Mouse (Mus musculus): ENCODE measurements around the gene Tnfrsf12a.
A peak's percentile ranks its signal among the peaks of the same experiment; 100 is the strongest.

The Tnfrsf12a gene

GRCm38 (mm10) chr17:23677236-23677679, at the start of gene Tnfrsf12a:
Gene Tnfrsf12a, minus strand, starts transcription at chr17:23677468.
- DNase-seq (ENCODE audit: low read depth, low spot score), result peak; percentile 95

- DNase-seq (ENCODE audit: low read depth, low spot score), result peak; percentile 83
Observed at GRCm38 (mm10) chr17:23726758-23727142, 49.5 kb upstream of the Tnfrsf12a start.

- peak; percentile 96 for DNase-seq (ENCODE audit: low read depth, low spot score)
Observed at GRCm38 (mm10) chr17:23725999-23726757, 48.9 kb upstream of the Tnfrsf12a start, which contains the start of gene Pkmyt1. Gene Pkmyt1, plus strand, starts transcription at chr17:23726336.

- peak; percentile 39 for DNase-seq (ENCODE audit: low read depth, low spot score)
Observed at GRCm38 (mm10) chr17:23725477-23725876, 48.2 kb upstream of the Tnfrsf12a start.

- DNase-seq (ENCODE audit: low read depth, low spot score), result no peak
Observed at GRCm38 (mm10) chr17:23722376-23723125, 45.3 kb upstream of the Tnfrsf12a start, which contains the start of gene 1520401A03Rik. Gene 1520401A03Rik, minus strand, starts transcription at chr17:23722783.

GRCm38 (mm10) chr17:23721886-23722285, 44.6 kb upstream of the Tnfrsf12a start:
- no peak for DNase-seq (ENCODE audit: low read depth, low spot score)

GRCm38 (mm10) chr17:23719455-23719854, 42.2 kb upstream of the Tnfrsf12a start:
- DNase-seq (ENCODE audit: low read depth, low spot score), result no peak

- DNase-seq (ENCODE audit: low read depth, low spot score), result peak; percentile 39
Observed at GRCm38 (mm10) chr17:23717003-23717402, 39.7 kb upstream of the Tnfrsf12a start.

GRCm38 (mm10) chr17:23706212-23706611, 28.9 kb upstream of the Tnfrsf12a start:
- DNase-seq (ENCODE audit: low read depth, low spot score), result peak; percentile 79

- no peak for DNase-seq (ENCODE audit: low read depth, low spot score)
Observed at GRCm38 (mm10) chr17:23705525-23706104, 28.3 kb upstream of the Tnfrsf12a start.

- no peak for DNase-seq (ENCODE audit: low read depth, low spot score)
Observed at GRCm38 (mm10) chr17:23704741-23705140, 27.5 kb upstream of the Tnfrsf12a start.

- no peak for DNase-seq (ENCODE audit: low read depth, low spot score)
Observed at GRCm38 (mm10) chr17:23703301-23703700, 26.0 kb upstream of the Tnfrsf12a start.

- DNase-seq (ENCODE audit: low read depth, low spot score), result peak; percentile 95
Observed at GRCm38 (mm10) chr17:23700079-23700478, 22.8 kb upstream of the Tnfrsf12a start.

- DNase-seq (ENCODE audit: low read depth, low spot score), result peak; percentile 43
Observed at GRCm38 (mm10) chr17:23699131-23700077, 22.1 kb upstream of the Tnfrsf12a start.

GRCm38 (mm10) chr17:23695801-23696200, 18.5 kb upstream of the Tnfrsf12a start:
- no peak for DNase-seq (ENCODE audit: low read depth, low spot score)

- DNase-seq (ENCODE audit: low read depth, low spot score), result no peak
Observed at GRCm38 (mm10) chr17:23694491-23694890, 17.2 kb upstream of the Tnfrsf12a start.

GRCm38 (mm10) chr17:23683856-23684672, 6.8 kb upstream of the Tnfrsf12a start, which contains the start of gene Cldn9:
Gene Cldn9, minus strand, starts transcription at chr17:23684026.
- DNase-seq (ENCODE audit: low read depth, low spot score), result no peak

- no peak for DNase-seq (ENCODE audit: low read depth, low spot score)
Observed at GRCm38 (mm10) chr17:23683226-23683625, 6.0 kb upstream of the Tnfrsf12a start.

GRCm38 (mm10) chr17:23682530-23682929, 5.3 kb upstream of the Tnfrsf12a start:
- no peak for DNase-seq (ENCODE audit: low read depth, low spot score)

GRCm38 (mm10) chr17:23682092-23682491, 4.8 kb upstream of the Tnfrsf12a start:
- no peak for DNase-seq (ENCODE audit: low read depth, low spot score)
